Mouse (Mus musculus): ENCODE data around the gene Socs7.
A peak's percentile ranks its signal among the peaks of the same experiment; 100 is the strongest.

Socs7 gene

GRCm38 (mm10) chr11:97387811-97388210 is 25.5 kb downstream of the Socs7 start:
- peak; percentile 66 for DNase-seq (ENCODE audit: low spot score)

GRCm38 (mm10) chr11:97389127-97389526 is 26.8 kb downstream of the Socs7 start:
- DNase-seq (ENCODE audit: low spot score): no peak

- DNase-seq (ENCODE audit: low spot score): no peak
Measured at GRCm38 (mm10) chr11:97393658-97394057, 31.3 kb downstream of the Socs7 start.

GRCm38 (mm10) chr11:97394146-97394545 is 31.8 kb downstream of the Socs7 start:
- DNase-seq (ENCODE audit: low spot score): no peak

GRCm38 (mm10) chr11:97398506-97398905 is 36.2 kb downstream of the Socs7 start:
- DNase-seq (ENCODE audit: low spot score): no peak

DNA sequence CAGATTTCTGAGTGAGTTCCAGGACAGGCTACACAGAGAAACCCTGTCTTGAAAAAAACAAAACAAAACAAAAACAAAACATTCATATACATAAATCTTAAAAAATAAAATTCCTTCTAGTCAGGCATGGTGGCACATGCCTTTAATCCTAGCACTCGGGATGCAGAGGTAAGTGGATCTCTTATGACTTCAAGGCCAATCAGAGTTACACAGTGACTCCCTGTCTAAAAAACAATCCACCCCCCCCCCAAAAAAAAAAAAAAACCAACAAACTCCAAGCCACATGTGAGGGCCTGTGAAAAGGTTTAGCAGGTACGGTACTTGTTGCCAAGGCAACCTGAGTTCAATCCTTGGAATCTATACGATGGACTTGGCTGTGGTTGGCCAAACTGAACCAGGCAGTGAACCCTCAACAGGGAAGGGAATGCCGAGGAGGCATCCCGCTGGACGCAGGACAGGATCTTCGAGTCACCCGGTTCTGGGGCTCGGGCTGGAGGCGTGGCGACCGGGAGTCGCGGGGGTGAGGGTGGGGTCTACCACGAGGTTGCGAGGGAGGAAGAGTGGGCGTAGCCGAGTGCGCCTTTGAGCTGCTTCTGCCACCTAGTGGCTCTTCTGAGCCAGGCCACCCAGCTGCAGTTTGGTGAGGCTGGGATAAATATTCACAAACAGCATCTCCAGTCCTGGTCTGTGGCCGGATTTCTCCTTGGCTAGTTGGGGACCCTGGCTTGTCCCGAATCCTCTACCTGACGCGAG is 37.8 kb downstream of the Socs7 start:
- DNase-seq (ENCODE audit: low spot score): peak; percentile 76

- no peak for DNase-seq (ENCODE audit: low spot score)
Measured at GRCm38 (mm10) chr11:97401082-97401481, 38.7 kb downstream of the Socs7 start.

DNA sequence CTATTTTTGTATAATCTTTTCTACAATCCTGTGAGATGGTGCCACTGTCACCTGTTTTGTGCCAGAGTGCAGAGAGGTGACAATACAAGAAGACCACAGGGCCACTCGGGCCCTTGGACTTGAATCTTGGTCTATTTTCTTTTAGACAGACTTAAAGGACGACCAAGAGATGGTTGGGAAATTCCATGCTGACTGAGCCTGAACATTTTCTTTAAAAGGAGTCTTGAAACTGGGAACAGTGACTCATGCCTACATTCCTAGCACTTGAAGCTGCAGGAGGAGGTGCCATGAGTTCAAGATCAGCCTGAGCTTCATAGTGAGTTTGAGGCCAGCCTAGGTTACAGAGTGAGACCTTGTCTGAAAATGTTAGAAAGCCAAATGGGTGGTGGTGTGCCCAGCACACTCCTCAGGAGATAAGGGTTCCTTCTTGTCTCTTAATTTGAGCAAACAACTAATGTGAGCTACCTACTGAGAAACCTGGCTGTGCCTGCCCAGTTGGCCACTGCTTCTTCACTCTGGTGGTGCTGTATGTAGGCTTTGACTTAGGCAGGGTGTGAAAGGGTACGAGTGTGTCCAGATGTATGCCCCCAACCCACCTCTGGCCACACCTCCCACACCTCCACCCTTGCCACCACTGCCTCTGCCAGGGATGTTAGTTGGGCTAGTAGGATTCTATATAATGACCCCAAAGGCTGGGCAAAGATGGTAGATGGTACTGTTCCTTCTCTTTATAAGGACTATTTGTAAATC is 39.5 kb downstream of the Socs7 start:
- DNase-seq (ENCODE audit: low spot score): no peak

GRCm38 (mm10) chr11:97402746-97403145 is 40.4 kb downstream of the Socs7 start:
- DNase-seq (ENCODE audit: low spot score): no peak

GRCm38 (mm10) chr11:97403614-97404183 is 41.3 kb downstream of the Socs7 start:
- no peak for DNase-seq (ENCODE audit: low spot score)

DNA sequence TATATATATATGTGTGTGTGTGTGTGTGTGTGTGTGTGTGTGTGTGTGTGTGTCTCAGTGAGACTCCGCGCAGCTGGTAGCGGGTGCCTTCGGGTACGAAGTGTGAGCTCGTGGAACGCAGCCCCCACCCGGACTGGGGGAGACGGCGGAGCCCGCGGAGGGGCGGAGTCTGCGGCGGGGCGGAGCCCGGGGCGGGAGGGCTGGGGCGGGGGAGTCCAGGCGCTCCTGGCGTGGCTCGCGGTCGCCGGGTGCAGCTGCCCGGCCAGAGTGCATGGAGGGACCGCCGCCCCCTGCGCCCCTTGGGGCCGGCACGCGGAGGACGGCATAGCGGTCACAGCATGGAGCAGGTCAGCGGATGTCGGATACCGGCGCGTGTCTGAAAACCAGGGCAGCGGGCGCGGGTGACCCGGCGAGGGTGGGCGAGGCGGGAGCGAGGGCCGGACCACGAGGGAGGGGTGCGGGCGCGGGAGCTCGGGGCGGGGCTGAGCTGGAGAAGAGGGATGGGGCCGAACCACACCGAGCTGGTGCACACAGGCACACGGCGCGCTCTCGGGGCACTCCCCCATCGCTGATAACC is 41.9 kb downstream of the Socs7 start:
- DNase-seq (ENCODE audit: low spot score): no peak

DNA sequence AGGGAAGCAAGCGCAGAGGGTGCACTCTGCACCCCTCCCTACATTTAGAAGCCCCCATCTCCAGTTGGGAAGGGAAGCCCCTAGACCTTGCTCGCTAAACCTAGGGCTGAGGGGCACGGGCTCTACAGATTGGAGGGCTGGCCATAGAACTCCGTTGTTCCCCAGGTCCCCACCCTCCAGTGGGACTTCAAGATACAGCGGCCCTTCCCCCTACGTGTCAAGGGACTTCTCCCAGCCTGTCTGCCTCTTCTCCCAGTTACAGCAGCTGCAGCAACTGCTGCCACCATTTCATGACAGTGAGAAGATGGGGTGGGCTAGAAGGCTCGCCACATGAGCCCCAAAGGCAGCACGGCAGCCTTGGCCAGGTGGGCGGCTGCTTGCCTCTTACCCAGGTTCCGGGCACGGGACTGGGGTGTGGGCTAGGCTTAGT is 42.4 kb downstream of the Socs7 start:
- DNase-seq (ENCODE audit: low spot score): no peak

- DNase-seq (ENCODE audit: low spot score): no peak
Measured at GRCm38 (mm10) chr11:97406094-97406951, 44.0 kb downstream of the Socs7 start.

DNA sequence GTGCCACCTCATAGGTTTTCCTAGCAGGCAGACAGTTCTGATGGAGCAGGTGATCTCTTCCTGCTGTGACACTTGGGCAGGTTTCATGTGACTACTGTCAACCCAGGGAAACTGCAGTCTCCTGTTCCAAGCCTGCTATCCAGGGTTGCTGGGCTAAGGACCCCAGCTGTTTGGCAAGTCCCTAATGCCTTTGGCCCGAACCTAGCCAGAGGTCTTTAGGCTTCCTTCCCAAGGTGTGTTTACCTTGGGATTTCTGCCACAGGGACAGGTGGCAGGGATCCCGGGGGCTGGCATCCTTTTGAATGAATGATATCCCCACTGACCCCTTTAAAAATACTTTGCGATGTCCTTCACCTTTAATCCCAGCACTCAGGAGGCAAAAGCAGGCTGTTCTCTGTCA is 45.1 kb downstream of the Socs7 start:
- no peak for DNase-seq (ENCODE audit: low spot score)

DNA sequence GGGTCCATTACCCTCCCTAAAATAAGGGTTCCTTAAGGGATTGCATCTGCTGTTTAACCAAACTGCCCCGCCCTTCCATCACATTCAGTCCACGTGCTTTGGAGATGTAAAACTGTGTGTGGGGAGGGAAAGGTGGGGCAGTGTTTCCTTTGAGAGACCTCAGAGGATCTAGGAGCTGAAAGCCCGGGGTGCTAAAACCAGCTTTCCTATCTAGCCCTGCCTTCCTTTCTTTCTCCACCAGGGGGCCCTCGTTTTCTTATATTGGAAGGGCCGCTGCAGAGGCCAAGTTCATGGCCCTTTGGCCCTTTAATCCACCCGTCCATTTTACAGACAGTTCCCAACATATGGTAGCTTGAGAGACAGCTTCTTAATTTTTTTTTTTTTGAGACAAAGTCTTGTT is 45.8 kb downstream of the Socs7 start:
- peak; percentile 56 for DNase-seq (ENCODE audit: low spot score)

DNA sequence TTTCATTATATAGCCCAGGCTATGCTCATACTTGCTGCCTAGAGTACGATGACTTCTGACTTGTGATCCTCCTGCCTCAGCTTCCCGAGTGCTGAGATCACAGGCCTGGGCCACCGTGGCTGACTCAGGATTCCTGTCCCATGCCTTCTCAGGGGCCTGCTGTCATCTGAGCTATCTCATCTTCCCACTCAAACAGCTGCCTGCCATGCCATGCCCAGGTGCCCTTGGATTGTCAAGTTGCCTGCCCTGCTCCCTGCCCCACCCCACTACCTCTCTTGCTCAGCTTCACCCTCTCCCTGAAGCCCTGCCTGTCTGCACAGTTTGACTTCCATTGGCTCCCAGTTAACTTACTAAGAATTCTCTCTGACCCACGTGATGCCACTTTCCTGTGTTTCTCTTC is 48.6 kb downstream of the Socs7 start:
- no peak for DNase-seq (ENCODE audit: low spot score)

GRCm38 (mm10) chr11:97412117-97412516 is 49.8 kb downstream of the Socs7 start:
- no peak for DNase-seq (ENCODE audit: low spot score)

- DNase-seq (ENCODE audit: low spot score): no peak
Measured at GRCm38 (mm10) chr11:97412808-97413347, 50.5 kb downstream of the Socs7 start.

- no peak for DNase-seq (ENCODE audit: low spot score)
Measured at GRCm38 (mm10) chr11:97415330-97415711, 53.0 kb downstream of the Socs7 start, which contains the start of gene Arhgap23. Gene Arhgap23, plus strand, starts transcription at chr11:97415533.

DNA sequence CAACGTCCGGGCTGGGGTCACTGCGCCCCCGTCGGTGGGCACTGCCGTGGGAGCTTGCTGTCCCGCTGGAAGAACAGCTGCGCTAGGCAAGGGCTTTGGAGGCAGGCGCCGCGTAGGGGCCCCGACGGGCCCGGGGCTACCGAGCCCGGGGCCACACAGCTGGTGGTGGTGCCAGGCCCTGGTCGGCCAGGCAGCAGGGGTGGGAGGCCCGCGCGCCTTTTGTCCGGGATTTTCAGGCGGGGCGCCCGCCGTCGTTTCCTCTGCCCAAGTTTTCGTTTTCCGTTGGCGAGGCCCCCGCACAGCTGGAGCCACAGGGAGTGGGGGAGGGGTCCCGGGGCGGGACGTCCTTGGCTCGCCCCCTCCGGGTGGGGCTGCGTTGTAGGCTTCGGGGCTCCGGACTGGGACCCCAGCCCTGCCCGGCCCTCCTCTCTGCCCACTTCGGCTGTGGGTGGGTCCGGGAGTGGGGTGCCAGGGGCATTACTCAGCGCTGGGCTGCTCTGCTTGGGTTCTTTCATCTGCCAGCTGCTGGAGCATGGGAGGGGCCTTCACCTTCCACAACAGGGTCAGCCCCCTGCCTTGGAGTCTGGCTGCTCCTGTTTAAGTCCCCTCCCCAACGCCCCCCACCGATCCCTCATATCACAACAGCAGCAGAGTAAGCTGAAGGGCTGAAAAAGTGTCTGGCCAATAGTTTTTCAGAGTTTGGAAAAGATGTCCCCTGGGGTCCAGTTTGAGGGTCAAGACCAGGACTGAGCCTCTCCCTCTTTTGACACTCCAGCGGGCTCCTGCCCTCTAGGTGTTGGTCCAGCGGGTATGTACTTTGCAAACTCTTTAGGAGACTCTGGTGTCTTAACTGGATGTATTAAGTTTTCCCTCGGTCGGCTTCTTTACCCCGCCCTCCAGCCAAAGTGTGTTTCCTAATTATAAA is 53.6 kb downstream of the Socs7 start:
- DNase-seq (ENCODE audit: low spot score): no peak

Measured in ovary, adult 18-20 months (tissue).